Mouse (Mus musculus): ENCODE data around the gene Tcea3. TPM values are rescaled to one million over a fixed set of nuclear protein-coding genes. Genes with fewer than 3 reads are reported as not detected.

Gene Tcea3
- total RNA-seq, 2 experiments from 2014 or later = 272 to 347 TPM

- intact Hi-C loops (cut with DNase I) = loop anchor here (2.0 kb wide), 1 partner anchor 49 kb away; no protein-coding TSS in a partner anchor
- DNase-seq = no peak
Measured at GRCm38 (mm10) chr4:136309780-136310179, 62.3 kb downstream of the Tcea3 start.

DNA sequence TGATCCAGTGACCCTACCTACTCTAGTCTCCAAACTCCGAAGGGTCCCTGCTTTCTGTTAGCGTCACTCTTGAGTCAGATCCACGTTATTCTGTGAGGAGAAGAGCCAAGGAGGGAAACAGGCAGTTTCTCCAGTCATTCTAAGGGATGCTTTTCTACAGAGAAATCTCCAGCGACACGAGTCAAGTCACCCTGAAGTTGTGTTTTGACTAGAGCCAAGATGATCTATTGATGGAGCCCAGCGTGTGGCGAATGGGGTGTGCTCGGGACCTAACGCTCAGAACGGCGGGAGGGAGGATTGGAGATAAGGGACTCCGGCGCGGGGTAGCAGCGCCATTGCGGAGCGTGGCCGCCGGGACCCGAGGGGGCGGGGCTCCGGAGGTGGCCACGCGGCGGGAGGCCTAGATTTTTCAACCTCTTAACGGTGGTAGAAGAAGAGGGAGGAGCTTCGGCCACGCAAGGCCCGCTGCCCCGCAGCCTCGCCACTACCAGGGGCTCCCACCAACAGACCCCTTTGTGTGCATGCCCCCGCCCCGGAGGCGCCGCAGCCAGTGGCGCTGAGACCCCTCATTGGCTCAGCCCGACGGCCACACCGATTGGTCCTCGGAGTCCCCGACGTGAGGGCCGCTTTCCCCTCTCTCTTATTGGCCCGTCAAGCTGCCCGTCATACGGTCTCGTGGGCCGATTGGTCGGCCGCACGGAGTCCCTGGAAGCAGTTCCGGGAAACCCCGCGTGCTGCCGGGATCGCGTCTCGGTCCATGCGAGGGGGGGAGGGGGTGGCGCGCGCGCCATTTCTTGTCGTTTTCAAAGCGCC lies 62.9 kb downstream of the Tcea3 start, which contains the start of gene Hnrnpr:
TSS of gene Hnrnpr (plus strand) at position 714 of the 813 bp plus-strand sequence.
- intact Hi-C loops (cut with DNase I) = loop anchor here (2.0 kb wide), 1 partner anchor 50 kb away; no protein-coding TSS in a partner anchor
- peak; percentile 99 for DNase-seq

DNA sequence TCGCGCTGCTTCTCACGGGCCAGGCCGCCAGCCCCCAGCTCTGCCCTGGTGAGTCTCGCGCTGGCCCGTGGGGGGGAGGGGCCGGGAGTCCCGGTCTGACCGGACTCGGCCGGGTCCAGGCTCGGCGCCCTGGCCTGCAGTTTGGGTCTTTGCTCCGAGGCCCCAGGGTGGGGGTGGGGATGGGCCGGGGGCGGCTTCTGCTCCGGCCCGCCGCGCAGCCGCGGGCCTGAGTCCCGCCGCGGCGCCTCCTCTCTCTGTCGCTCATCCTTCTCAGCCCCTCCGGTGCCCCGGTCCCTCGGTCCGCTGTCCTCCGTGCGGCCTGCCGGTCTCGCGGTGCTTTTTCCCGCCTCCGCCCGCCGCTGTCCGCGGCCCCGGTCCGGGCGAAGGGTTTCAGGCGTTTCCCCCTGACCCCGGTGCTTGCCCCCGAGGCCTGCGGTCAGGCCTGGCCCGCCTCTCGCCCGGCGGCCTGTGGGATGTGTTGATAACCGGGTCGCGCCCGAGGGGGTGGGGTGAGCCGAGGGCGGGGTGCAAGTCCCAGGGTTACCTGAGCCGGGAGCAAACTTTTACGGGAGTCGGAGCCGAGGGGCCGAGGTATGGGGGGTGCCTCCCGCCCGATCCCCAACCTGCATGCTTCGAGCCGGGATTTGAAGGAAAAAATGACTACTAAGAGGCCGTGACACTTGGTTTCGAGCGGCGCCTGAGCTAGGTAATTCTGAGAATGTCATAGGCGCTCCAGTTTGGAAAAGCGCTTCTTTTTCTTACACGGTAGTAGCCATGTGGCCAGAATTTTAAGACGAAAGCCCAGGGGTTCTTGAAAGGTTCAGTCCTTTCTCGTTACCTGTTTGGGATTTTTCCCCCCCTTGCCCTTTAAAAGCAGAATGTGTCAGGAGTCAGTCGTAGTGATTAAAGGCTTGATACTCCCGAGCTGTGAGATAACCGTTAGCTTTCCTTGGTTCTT lies 63.8 kb downstream of the Tcea3 start:
- intact Hi-C loops (cut with DNase I) = loop anchor here (2.0 kb wide), 1 partner anchor 51 kb away; no protein-coding TSS in a partner anchor
- peak; percentile 21 to 49 for DNase-seq

DNA sequence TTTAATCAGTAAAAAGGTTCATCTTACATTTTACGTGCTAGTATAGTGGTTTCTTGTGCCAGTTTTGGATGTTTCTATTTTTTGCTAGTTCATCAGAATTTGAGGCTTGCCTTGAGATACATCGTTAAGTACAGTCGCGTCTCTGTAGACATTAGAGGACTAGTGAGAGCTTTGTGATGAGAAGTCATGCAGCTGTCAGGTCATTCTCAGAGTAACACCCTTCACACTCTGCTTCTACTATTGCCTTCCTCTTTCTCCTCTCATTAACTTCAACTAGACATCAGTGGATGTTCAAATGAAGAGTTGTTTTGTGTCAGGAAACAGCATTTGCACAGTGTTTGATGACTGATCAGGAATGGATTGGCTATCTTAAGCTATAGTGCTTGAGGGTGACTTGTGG lies 65.1 kb downstream of the Tcea3 start:
- intact Hi-C loops (cut with DNase I) = no loop called here

GRCm38 (mm10) chr4:136317667-136318066 lies 70.1 kb downstream of the Tcea3 start:
- no peak for DNase-seq
- intact Hi-C loops (cut with DNase I) = no loop called here

More for the DNA sequence above, 65.1 kb downstream of the Tcea3 start:
- no peak for DNase-seq

GRCm38 (mm10) chr4:136320016-136320415 lies 72.5 kb downstream of the Tcea3 start:
- DNase-seq = no peak
- intact Hi-C loops (cut with DNase I) = loop anchor here (5.0 kb wide), 2 partner anchors 78 to 118 kb away; no protein-coding TSS in a partner anchor

- no peak for DNase-seq
- intact Hi-C loops (cut with DNase I) = loop anchor here (2.0 to 5.0 kb wide), 3 partner anchors 65 to 122 kb away; no protein-coding TSS in a partner anchor
Measured at GRCm38 (mm10) chr4:136324226-136324625, 76.7 kb downstream of the Tcea3 start.

Other genes with a start within 250 kb of the Tcea3 start
- gene Eloa, start 226.0 kb upstream of the Tcea3 start, total RNA-seq (2021) = 10 to 100 TPM; 50.3 to 60.4 TPM
- gene Rpl11, start 194.3 kb upstream of the Tcea3 start, total RNA-seq (2021) = 100 to 1,000 TPM; 188 to 251 TPM
- gene Id3, start 104.2 kb upstream of the Tcea3 start, total RNA-seq (2021) = 10 to 100 TPM; 13.8 to 14.1 TPM
- gene E2f2, start 75.3 kb upstream of the Tcea3 start, total RNA-seq (2021) = 1 to 10 TPM; 1.3 to 1.9 TPM
- gene Asap3, start 41.4 kb upstream of the Tcea3 start, total RNA-seq (2021) = 1 to 10 TPM; 1.8 to 2.1 TPM
- gene Zfp46, start 37.0 kb downstream of the Tcea3 start, total RNA-seq (2021) = 10 to 100 TPM; 19.7 to 22.4 TPM
- gene Hnrnpr, start 63.2 kb downstream of the Tcea3 start, total RNA-seq (2021) = 10 to 100 TPM; 16.4 to 21.1 TPM
- gene Htr1d, start 175.8 kb downstream of the Tcea3 start, total RNA-seq (2021) = not detected
- under 1 TPM; 0.15 to 0.38 TPM for gene 6030445D17Rik, start 214.5 kb downstream of the Tcea3 start, total RNA-seq (2021)
- 10 to 100 TPM; 12.6 to 13.1 TPM for gene Luzp1, start 222.0 kb downstream of the Tcea3 start, total RNA-seq (2021)

All from gastrocnemius, postnatal 36 days (tissue).